Mouse (Mus musculus) midbrain, embryonic 14.5 days (tissue): ENCODE data around the gene Nudt9. TPM values are rescaled to one million over a fixed set of nuclear protein-coding genes. Genes with fewer than 3 reads are reported as not detected.
A peak's percentile ranks its signal among the peaks of the same experiment; 100 is the strongest.

Experiments
- microRNA-seq: library from miRNA; unstranded; fragments of <30 nt; microRNA quantifications from one replicate; pipeline ENCODE4, GENCODE M21; 2016
- polyA plus RNA-seq: library from polyadenylated mRNA; unstranded; fragments of >200 nt; fragmentation: Nextera tagmentation; extraction: Ambion mirVana; gene quantifications from 2 replicates; pipeline ENCODE4 v1.2.1, GENCODE M21; 2014

Gene Nudt9
- polyA plus RNA-seq, 1 experiment from 2014 or later = 56.1 TPM

Small RNA genes lying within 50 kb of the gene (microRNA-seq; reads per million reads assigned to microRNA genes)
- 2.8 reads per million, percentile 19 among the genes with 10 or more reads in this experiment for gene Mir5619

Other genes with a start within 250 kb of the Nudt9 start
- gene Klhl8, start 135.0 kb upstream of the Nudt9 start, polyA plus RNA-seq = 35.3 and 47.3 TPM in 2 replicates
- gene Hsd17b13, start 68.9 kb upstream of the Nudt9 start, polyA plus RNA-seq = not detected in 2 replicates
- 1.7 and 1.8 TPM in 2 replicates for gene Hsd17b11, start 24.4 kb upstream of the Nudt9 start, polyA plus RNA-seq
- not detected in 2 replicates for gene Gm17660, start 31.3 kb downstream of the Nudt9 start, polyA plus RNA-seq
- gene Sparcl1, start 67.4 kb downstream of the Nudt9 start, polyA plus RNA-seq = 118 and 147 TPM in 2 replicates
- not detected in 2 replicates for gene Dspp, start 124.4 kb downstream of the Nudt9 start, polyA plus RNA-seq
- 0.50 and 0.66 TPM in 2 replicates for gene Dmp1, start 156.3 kb downstream of the Nudt9 start, polyA plus RNA-seq